Mouse (Mus musculus): ENCODE measurements around the gene Avpi1.

- TF ChIP-seq CTCF (IDR thresholded peaks at IDR 0.05; ENCODE audit: extremely low read depth, insufficient read length, insufficient replicate concordance, low read depth, low read length) (no peak), POLR2A (IDR thresholded peaks at IDR 0.05; ENCODE audit: low read depth, low read length) (no peak)
These were observed 9.8 kb upstream of the Avpi1 start for GRCm38 (mm10) chr19:42138517-42139285.
